Mouse (Mus musculus) liver, adult 2 months (tissue): ENCODE data around the gene Stard3. TPM values are rescaled to one million over a fixed set of nuclear protein-coding genes. Genes with fewer than 3 reads are reported as not detected.
A peak's percentile ranks its signal among the peaks of the same experiment; 100 is the strongest.

ENCODE experiments used
- DNase-seq: peaks from one replicate; pipeline ENCODE4 v3.0.0-alpha.2; 2011; ENCODE audit warnings: low read depth, low spot score; ENCODE audit errors: extremely low read depth
- H3K27ac ChIP-seq: fragments of 200-500 bp; replicated peaks from 2 replicates; pipeline ENCODE4 v1.5.1; 2012; ENCODE audit warnings: low read depth, mild to moderate bottlenecking, control low read depth, inconsistent platforms, low read length; ENCODE audit not compliant: insufficient read depth
- H3K27me3 ChIP-seq: fragments of 200-500 bp; 2 replicates; pipeline ENCODE4 v1.6.1; 2012; ENCODE audit warnings: mild to moderate bottlenecking, moderate library complexity, low read length, inconsistent platforms; ENCODE audit not compliant: control insufficient read depth, insufficient read depth
- H3K36me3 ChIP-seq: fragments of 200-500 bp; 2 replicates; pipeline ENCODE4 v1.6.1; 2012; ENCODE audit warnings: low read length, inconsistent platforms; ENCODE audit not compliant: control insufficient read depth, insufficient read depth
- H3K4me1 ChIP-seq: fragments of 200-500 bp; 2 replicates; pipeline ENCODE4 v1.6.1; 2011; ENCODE audit warnings: low read length; ENCODE audit not compliant: control insufficient read depth, insufficient read depth
- H3K4me3 ChIP-seq: fragments of 200-500 bp; 2 replicates; pipeline ENCODE4 v1.5.1; 2011; ENCODE audit warnings: low read depth, mild to moderate bottlenecking, control low read depth, low read length, moderate library complexity; ENCODE audit not compliant: insufficient read depth
- H3K79me2 ChIP-seq: fragments of 200-500 bp; 2 replicates; pipeline ENCODE4 v1.6.1; 2012; ENCODE audit warnings: inconsistent platforms, mild to moderate bottlenecking, low read length, moderate library complexity; ENCODE audit not compliant: control insufficient read depth, insufficient read depth
- H3K9ac ChIP-seq: fragments of 200-500 bp; 2 replicates; pipeline ENCODE4 v1.6.1; 2012; ENCODE audit warnings: low read depth, mild to moderate bottlenecking, control low read depth, inconsistent platforms, low read length
- CTCF ChIP-seq: fragments of 200-500 bp; IDR thresholded peaks from 2 replicates; pipeline ENCODE4 v1.5.1; 2011; ENCODE audit warnings: low read depth, low read length, control low read depth
- POLR2A ChIP-seq: fragments of 200-500 bp; IDR thresholded peaks from 2 replicates; pipeline ENCODE4 v1.6.1; 2011; ENCODE audit warnings: low read length, control low read depth; ENCODE audit not compliant: insufficient read depth; ENCODE audit errors: extremely low read depth
- WGBS: fragments of 180-500 bp; shearing (Covaris S2); methylation state at CpG from one replicate; pipeline ENCODE4 v1.1.7; 2018; 5-methylcytosine and 5-hydroxymethylcytosine counted together
- polyA plus RNA-seq: library from polyadenylated mRNA; depleted of rRNA; stranded (reverse); fragments of >200 nt; gene quantifications from 2 replicates; pipeline ENCODE4 v1.2.3, GENCODE M21; 2012
- total RNA-seq: library from RNA; depleted of rRNA; stranded (reverse); fragments of >200 nt; gene quantifications from 2 replicates; pipeline ENCODE4 v1.2.3, GENCODE M21; 2014

Gene Stard3
- total and polyA plus RNA-seq, 2 experiments, result 11.9 to 41.1 TPM

GRCm38 (mm10) chr11:98354445-98354844 is 3.7 kb upstream of the Stard3 start:
- TF ChIP-seq CTCF, result no peak
- no peak for TF ChIP-seq POLR2A
- Histone ChIP-seq H3K4me3 (no peak overlapping the region), H3K79me2 (peaks cover 12% of the 10 kb centered on the region; the same call in 1 of the 2 replicates), H3K27ac (no peak overlapping the region), H3K36me3 (no peaks in the 10 kb centered on the region), H3K4me1 (peaks cover 23% of the 10 kb centered on the region), H3K27me3 (no peaks in the 10 kb centered on the region), H3K9ac (no peak overlapping the region)
- 87% methylated on average over 14 of the region's 14 CpGs for WGBS
- DNase-seq, result no peak

- no peaks in the 10 kb centered on the region for H3K27me3 ChIP-seq
- no peak overlapping the region for H3K4me3 ChIP-seq
- H3K4me1 ChIP-seq, result peaks cover 25% of the 10 kb centered on the region
- 0 out of 2 replicates have a peak overlapping the region, but pooled peaks have one; percentile 8 for H3K27ac ChIP-seq
- no peak overlapping the region for H3K9ac ChIP-seq
- H3K79me2 ChIP-seq, result peaks cover 23% of the 10 kb centered on the region; the same call in 1 of the 2 replicates
- no peak for TF ChIP-seq POLR2A
- TF ChIP-seq CTCF, result peak; percentile 58
- no peaks in the 10 kb centered on the region for H3K36me3 ChIP-seq
- peak; percentile 52 for DNase-seq
- 18% methylated on average over 6 of the region's 6 CpGs for WGBS
Observed at GRCm38 (mm10) chr11:98355732-98356299, 2.4 kb upstream of the Stard3 start.

- no peak for TF ChIP-seq CTCF
- 35% methylated on average over 7 of the region's 7 CpGs for WGBS
- Histone ChIP-seq H3K4me1 (peaks cover 25% of the 10 kb centered on the region), H3K9ac (peak overlapping the region; percentile 63), H3K27me3 (no peaks in the 10 kb centered on the region), H3K79me2 (peaks cover 32% of the 10 kb centered on the region; the same call in 1 of the 2 replicates), H3K36me3 (no peaks in the 10 kb centered on the region), H3K4me3 (peak overlapping the region; percentile 57), H3K27ac (peak overlapping the region; percentile 82)
- DNase-seq, result peak; percentile 86
Observed at GRCm38 (mm10) chr11:98356625-98357394, 1.4 kb upstream of the Stard3 start.

GRCm38 (mm10) chr11:98357396-98358160 is 590 bp upstream of the Stard3 start:
- Histone ChIP-seq H3K4me3 (peak overlapping the region; percentile 56), H3K79me2 (peaks cover 36% of the 10 kb centered on the region; the same call in 1 of the 2 replicates), H3K27ac (peak overlapping the region; percentile 82), H3K36me3 (no peaks in the 10 kb centered on the region), H3K9ac (peak overlapping the region; percentile 72), H3K27me3 (no peaks in the 10 kb centered on the region), H3K4me1 (peaks cover 25% of the 10 kb centered on the region)
- DNase-seq, result no peak
- whole genome bisulfite sequencing, result 9% methylated on average over 13 of the region's 13 CpGs
- TF ChIP-seq CTCF, result 0 out of 2 replicates have a peak, but pooled peaks have one; percentile 2
- no peak for TF ChIP-seq POLR2A

GRCm38 (mm10) chr11:98360866-98361521 is 2.8 kb downstream of the Stard3 start:
- Histone ChIP-seq H3K36me3 (no peaks in the 10 kb centered on the region), H3K4me3 (no peak overlapping the region), H3K9ac (no peak overlapping the region), H3K79me2 (peaks cover 37% of the 10 kb centered on the region; the same call in 1 of the 2 replicates), H3K27ac (peak overlapping the region; percentile 46), H3K27me3 (no peaks in the 10 kb centered on the region), H3K4me1 (peaks cover 27% of the 10 kb centered on the region)
- TF ChIP-seq POLR2A, result no peak
- WGBS, result 81% methylated on average over 9 of the region's 9 CpGs
- DNase-seq, result peak; percentile 27
